Mouse (Mus musculus) midbrain, embryonic 13.5 days (tissue): ENCODE results near the gene Sugct. TPM values are rescaled to one million over a fixed set of nuclear protein-coding genes. Genes with fewer than 3 reads are reported as not detected.

Experiments used
- ATAC-seq: fragments of 200-750 bp; cut with Nextera tagmentation; 2 replicates; pipeline ENCODE4 v1.8.0; 2017; ENCODE audit warnings: mild to moderate bottlenecking, moderate TSS enrichment, moderate library complexity
- H3K27ac ChIP-seq: fragments of 300-500 bp; sonication (generic); 2 replicates; pipeline ENCODE4 v1.5.1; 2015; ENCODE audit warnings: inconsistent platforms, mild to moderate bottlenecking, moderate library complexity
- H3K27me3 ChIP-seq: fragments of 300-500 bp; sonication (generic); 2 replicates; pipeline ENCODE4 v1.6.1; 2015; ENCODE audit warnings: mild to moderate bottlenecking, inconsistent platforms
- H3K36me3 ChIP-seq: fragments of 300-500 bp; sonication (generic); 2 replicates; pipeline ENCODE4 v1.6.1; 2015; ENCODE audit warnings: mild to moderate bottlenecking, inconsistent platforms
- H3K4me1 ChIP-seq: fragments of 300-500 bp; sonication (generic); replicated peaks from 2 replicates; pipeline ENCODE4 v1.6.1; 2015; ENCODE audit warnings: inconsistent platforms
- H3K4me2 ChIP-seq: fragments of 300-500 bp; sonication (generic); replicated peaks from 2 replicates; pipeline ENCODE4 v1.6.1; 2015; ENCODE audit warnings: moderate library complexity, mild to moderate bottlenecking, inconsistent platforms
- H3K4me3 ChIP-seq: fragments of 300-500 bp; sonication (generic); replicated peaks from 2 replicates; pipeline ENCODE4 v1.5.1; 2015; ENCODE audit warnings: mild to moderate bottlenecking, inconsistent platforms
- H3K9ac ChIP-seq: fragments of 300-500 bp; sonication (generic); replicated peaks from 2 replicates; pipeline ENCODE4 v1.6.1; 2015; ENCODE audit warnings: mild to moderate bottlenecking, inconsistent platforms
- H3K9me3 ChIP-seq: fragments of 300-500 bp; sonication (generic); 2 replicates; pipeline ENCODE4 v1.6.1; 2016; ENCODE audit warnings: mild to moderate bottlenecking, inconsistent platforms
- WGBS: fragments of 180-500 bp; shearing (Covaris S2); methylation state at CpG from one replicate; pipeline ENCODE4 v1.1.7; 2015; 5-methylcytosine and 5-hydroxymethylcytosine counted together
- polyA plus RNA-seq: library from polyadenylated mRNA; unstranded; fragments of >200 nt; fragmentation: Nextera tagmentation; extraction: Ambion mirVana; gene quantifications from 2 replicates; pipeline ENCODE4 v1.2.1, GENCODE M21; 2015

Sugct gene
- polyA plus RNA-seq, 1 experiment from 2014 or later, result 3.4 TPM

- Histone ChIP-seq H3K9me3 (no peaks in the 10 kb centered on the region), H3K36me3 (no peaks in the 10 kb centered on the region), H3K9ac (no peak overlapping the region), H3K27ac (no peak overlapping the region), H3K4me1 (no peaks in the 10 kb centered on the region), H3K4me3 (no peak overlapping the region), H3K4me2 (no peak overlapping the region), H3K27me3 (no peaks in the 10 kb centered on the region)
- ATAC-seq, result no peak
- WGBS, result 84% methylated on average over 2 of the region's 2 CpGs
Measured at GRCm38 (mm10) chr13:17081618-17082017, 613.7 kb downstream of the Sugct start.

GRCm38 (mm10) chr13:17065552-17065951 lies 629.8 kb downstream of the Sugct start:
- H3K9me3 ChIP-seq, result no peaks in the 10 kb centered on the region
- no peak overlapping the region for H3K4me2 ChIP-seq
- H3K4me1 ChIP-seq, result no peaks in the 10 kb centered on the region
- H3K9ac ChIP-seq, result no peak overlapping the region
- H3K4me3 ChIP-seq, result no peak overlapping the region
- ATAC-seq, result no peak
- H3K27ac ChIP-seq, result no peak overlapping the region
- H3K36me3 ChIP-seq, result no peaks in the 10 kb centered on the region
- 72% methylated on average over 3 of the region's 3 CpGs for WGBS
- H3K27me3 ChIP-seq, result no peaks in the 10 kb centered on the region

- Histone ChIP-seq H3K4me2 (no peak overlapping the region), H3K4me1 (no peaks in the 10 kb centered on the region), H3K27ac (no peak overlapping the region), H3K9ac (no peak overlapping the region), H3K36me3 (no peaks in the 10 kb centered on the region), H3K27me3 (no peaks in the 10 kb centered on the region), H3K9me3 (no peaks in the 10 kb centered on the region), H3K4me3 (no peak overlapping the region)
- no peak for ATAC-seq
- WGBS, result 95% methylated on average over 2 of the region's 2 CpGs
Measured at GRCm38 (mm10) chr13:17056650-17057049, 638.7 kb downstream of the Sugct start.

GRCm38 (mm10) chr13:17043426-17044224 lies 651.7 kb downstream of the Sugct start:
- no peaks in the 10 kb centered on the region for H3K27me3 ChIP-seq
- no peaks in the 10 kb centered on the region for H3K36me3 ChIP-seq
- no peaks in the 10 kb centered on the region for H3K4me1 ChIP-seq
- no peak overlapping the region for H3K27ac ChIP-seq
- WGBS, result 90% methylated on average over 3 of the region's 3 CpGs
- H3K4me3 ChIP-seq, result no peak overlapping the region
- no peak overlapping the region for H3K4me2 ChIP-seq
- no peaks in the 10 kb centered on the region for H3K9me3 ChIP-seq
- no peak overlapping the region for H3K9ac ChIP-seq
- no peak for ATAC-seq

GRCm38 (mm10) chr13:17042332-17042731 lies 653.0 kb downstream of the Sugct start:
- Histone ChIP-seq H3K4me3 (no peak overlapping the region), H3K27ac (no peak overlapping the region), H3K36me3 (no peaks in the 10 kb centered on the region), H3K4me2 (no peak overlapping the region), H3K9me3 (no peaks in the 10 kb centered on the region), H3K4me1 (no peaks in the 10 kb centered on the region), H3K9ac (no peak overlapping the region), H3K27me3 (no peaks in the 10 kb centered on the region)
- ATAC-seq, result no peak
- 91% methylated on average over 2 of the region's 2 CpGs for WGBS

- Histone ChIP-seq H3K27me3 (no peaks in the 10 kb centered on the region), H3K9ac (no peak overlapping the region), H3K9me3 (no peaks in the 10 kb centered on the region), H3K4me2 (no peak overlapping the region), H3K27ac (no peak overlapping the region), H3K4me1 (no peaks in the 10 kb centered on the region), H3K4me3 (no peak overlapping the region), H3K36me3 (no peaks in the 10 kb centered on the region)
- no peak for ATAC-seq
- 71% methylated on average over 2 of the region's 2 CpGs for WGBS
Measured at GRCm38 (mm10) chr13:17039727-17040126, 655.6 kb downstream of the Sugct start.

GRCm38 (mm10) chr13:17038341-17038740 lies 657.0 kb downstream of the Sugct start:
- H3K4me3 ChIP-seq, result no peak overlapping the region
- no peaks in the 10 kb centered on the region for H3K36me3 ChIP-seq
- no peak overlapping the region for H3K9ac ChIP-seq
- no peak overlapping the region for H3K4me2 ChIP-seq
- WGBS, result 89% methylated on average over 4 of the region's 4 CpGs
- H3K27me3 ChIP-seq, result no peaks in the 10 kb centered on the region
- ATAC-seq, result no peak
- no peaks in the 10 kb centered on the region for H3K9me3 ChIP-seq
- no peak overlapping the region for H3K27ac ChIP-seq
- no peaks in the 10 kb centered on the region for H3K4me1 ChIP-seq

- Histone ChIP-seq H3K27ac (no peak overlapping the region), H3K36me3 (no peaks in the 10 kb centered on the region), H3K4me3 (no peak overlapping the region), H3K4me1 (no peaks in the 10 kb centered on the region), H3K27me3 (no peaks in the 10 kb centered on the region), H3K9ac (no peak overlapping the region), H3K4me2 (no peak overlapping the region), H3K9me3 (no peaks in the 10 kb centered on the region)
- WGBS, result 92% methylated on average over 3 of the region's 3 CpGs
- no peak for ATAC-seq
Measured at GRCm38 (mm10) chr13:17037899-17038298, 657.5 kb downstream of the Sugct start.

GRCm38 (mm10) chr13:17030761-17031160 lies 664.6 kb downstream of the Sugct start:
- Histone ChIP-seq H3K36me3 (no peaks in the 10 kb centered on the region), H3K4me3 (no peak overlapping the region), H3K9ac (no peak overlapping the region), H3K4me1 (no peaks in the 10 kb centered on the region), H3K9me3 (no peaks in the 10 kb centered on the region), H3K27me3 (no peaks in the 10 kb centered on the region), H3K27ac (no peak overlapping the region), H3K4me2 (no peak overlapping the region)
- 85% methylated on average over 1 of the region's 1 CpGs for WGBS
- ATAC-seq, result no peak

- H3K4me2 ChIP-seq, result no peak overlapping the region
- no peak overlapping the region for H3K4me3 ChIP-seq
- 51% methylated on average over 3 of the region's 3 CpGs for whole genome bisulfite sequencing
- H3K4me1 ChIP-seq, result no peaks in the 10 kb centered on the region
- no peaks in the 10 kb centered on the region for H3K9me3 ChIP-seq
- H3K27ac ChIP-seq, result no peak overlapping the region
- no peaks in the 10 kb centered on the region for H3K36me3 ChIP-seq
- H3K9ac ChIP-seq, result no peak overlapping the region
- 0 out of 2 replicates have a peak, but pooled peaks have one; percentile 55 for ATAC-seq
- no peaks in the 10 kb centered on the region for H3K27me3 ChIP-seq
Measured at GRCm38 (mm10) chr13:17028595-17028994, 666.8 kb downstream of the Sugct start.

GRCm38 (mm10) chr13:17027846-17028529 lies 667.4 kb downstream of the Sugct start:
- no peak for ATAC-seq

GRCm38 (mm10) chr13:17027001-17027400 lies 668.4 kb downstream of the Sugct start:
- no peak overlapping the region for H3K9ac ChIP-seq
- H3K36me3 ChIP-seq, result no peaks in the 10 kb centered on the region
- no peak for ATAC-seq
- H3K4me2 ChIP-seq, result no peak overlapping the region
- no peak overlapping the region for H3K27ac ChIP-seq
- H3K4me3 ChIP-seq, result no peak overlapping the region
- 81% methylated on average over 2 of the region's 2 CpGs for WGBS
- H3K27me3 ChIP-seq, result no peaks in the 10 kb centered on the region
- no peaks in the 10 kb centered on the region for H3K9me3 ChIP-seq
- H3K4me1 ChIP-seq, result no peaks in the 10 kb centered on the region

More at GRCm38 (mm10) chr13:17027846-17028529, 667.4 kb downstream of the Sugct start:
- no peaks in the 10 kb centered on the region for H3K9me3 ChIP-seq
- H3K27ac ChIP-seq, result no peak overlapping the region
- no peak overlapping the region for H3K4me2 ChIP-seq
- no peaks in the 10 kb centered on the region for H3K36me3 ChIP-seq
- no peaks in the 10 kb centered on the region for H3K4me1 ChIP-seq
- no peak overlapping the region for H3K4me3 ChIP-seq
- H3K27me3 ChIP-seq, result no peaks in the 10 kb centered on the region
- 93% methylated on average over 4 of the region's 4 CpGs for WGBS
- no peak overlapping the region for H3K9ac ChIP-seq
